Mouse (Mus musculus) spleen, embryonic (tissue): Measurements from ENCODE around the gene Ccdc130.

Experiments
- CTCF ChIA-PET: fragments of 350-600 bp; sonication (Branson Sonifier 250); formaldehyde crosslinking; loops from one replicate; lab custom pipeline; 2022; lab: Charles Lee

Gene Ccdc130

GRCm38 (mm10) chr8:84237542-84238229 is 32.5 kb downstream of the Ccdc130 start:
- CTCF ChIA-PET, result interaction anchor here (0.6 kb wide), 1 partner anchor 240 kb away, joined by 10 read pairs; no protein-coding TSS in a partner anchor

- CTCF ChIA-PET, result no interaction called here
Measured at GRCm38 (mm10) chr8:84236998-84237473, 33.1 kb downstream of the Ccdc130 start, which contains the start of gene Zswim4. Gene Zswim4, minus strand, starts transcription at chr8:84237055.

GRCm38 (mm10) chr8:84236410-84236997 is 33.7 kb downstream of the Ccdc130 start:
- CTCF ChIA-PET, result interaction anchor here (0.6 kb wide), 1 partner anchor 16 kb away, joined by 3 read pairs; no protein-coding TSS in a partner anchor

- CTCF ChIA-PET, result interaction anchor here (0.6 kb wide), 2 partner anchors 15 to 196 kb away, joined by 3 to 4 read pairs; no protein-coding TSS in a partner anchor
Measured at GRCm38 (mm10) chr8:84235746-84236409, 34.3 kb downstream of the Ccdc130 start.

GRCm38 (mm10) chr8:84233055-84233454 is 37.1 kb downstream of the Ccdc130 start:
- CTCF ChIA-PET, result no interaction called here

- CTCF ChIA-PET, result no interaction called here
Measured at GRCm38 (mm10) chr8:84230735-84231134, 39.4 kb downstream of the Ccdc130 start.

- CTCF ChIA-PET, result no interaction called here
Measured at GRCm38 (mm10) chr8:84223322-84224029, 46.7 kb downstream of the Ccdc130 start.

GRCm38 (mm10) chr8:84222566-84223165 is 47.5 kb downstream of the Ccdc130 start:
- CTCF ChIA-PET, result interaction anchor here (0.8 kb wide), 1 partner anchor 15 kb away, joined by 5 read pairs; no protein-coding TSS in a partner anchor

GRCm38 (mm10) chr8:84220105-84220504 is 50.1 kb downstream of the Ccdc130 start:
- CTCF ChIA-PET, result interaction anchor here (0.7 to 1.3 kb wide), 2 partner anchors 27 to 44 kb away, joined by 3 read pairs; no protein-coding TSS in a partner anchor

- CTCF ChIA-PET, result interaction anchor here (0.8 kb wide), 1 partner anchor 8 kb away, joined by 3 read pairs; no protein-coding TSS in a partner anchor
Measured at GRCm38 (mm10) chr8:84218143-84218542, 52.0 kb downstream of the Ccdc130 start.

GRCm38 (mm10) chr8:84217206-84217605 is 53.0 kb downstream of the Ccdc130 start:
- CTCF ChIA-PET, result no interaction called here

- CTCF ChIA-PET, result interaction anchor here (0.6 kb wide), 1 partner anchor 65 kb away, joined by 3 read pairs; no protein-coding TSS in a partner anchor
Measured at GRCm38 (mm10) chr8:84213277-84213676, 56.9 kb downstream of the Ccdc130 start.

GRCm38 (mm10) chr8:84211881-84212563 is 58.2 kb downstream of the Ccdc130 start:
- CTCF ChIA-PET, result interaction anchor here (0.7 to 0.9 kb wide), 2 partner anchors 29 to 257 kb away, joined by 3 to 7 read pairs; partner anchors contain the start of genes Asf1b and Gm10644

- CTCF ChIA-PET, result interaction anchor here (0.9 to 2.5 kb wide), 2 partner anchors 26 to 28 kb away, joined by 3 to 24 read pairs; partner anchors contain the start of gene Nanos3
Measured at GRCm38 (mm10) chr8:84211202-84211601, 59.0 kb downstream of the Ccdc130 start.

- CTCF ChIA-PET, result interaction anchor here (1.9 to 2.5 kb wide), 2 partner anchors 22 to 25 kb away, joined by 7 to 24 read pairs; partner anchors contain the start of gene Nanos3
Measured at GRCm38 (mm10) chr8:84210167-84210791, 59.9 kb downstream of the Ccdc130 start.

- CTCF ChIA-PET, result interaction anchor here (0.6 to 2.5 kb wide), 6 partner anchors 14 to 69 kb away, joined by 3 to 24 read pairs (median 6); partner anchors contain the start of gene Nanos3
Measured at GRCm38 (mm10) chr8:84208381-84209380, 61.5 kb downstream of the Ccdc130 start.

- CTCF ChIA-PET, result interaction anchor here (0.6 to 1.6 kb wide), 4 partner anchors 13 to 19 kb away, joined by 3 to 5 read pairs (median 4); no protein-coding TSS in a partner anchor
Measured at GRCm38 (mm10) chr8:84207811-84208210, 62.4 kb downstream of the Ccdc130 start.
